Mouse (Mus musculus) E14TG2a.4 (cell line): Measurements from ENCODE around the gene Zc3h15.
"Not testable (repeated sequence)": the region's sequence is repeated elsewhere in the genome, so short reads cannot be mapped to it uniquely, and the experiment has no call there.

Experiments used
- H3K27me3 ChIP-seq: 2 replicates; pipeline ENCODE4 v1.6.1; 2014; ENCODE audit warnings: low read length, control low read depth; ENCODE audit not compliant: insufficient read depth
- H3K36me3 ChIP-seq: 2 replicates; pipeline ENCODE4 v1.6.1; 2014; ENCODE audit warnings: low read length, control low read depth; ENCODE audit not compliant: insufficient read depth
- H3K4me1 ChIP-seq: replicated peaks from 2 replicates; pipeline ENCODE4 v1.6.1; 2014; ENCODE audit warnings: low read depth, low read length, control low read depth
- H3K4me3 ChIP-seq: replicated peaks from 2 replicates; pipeline ENCODE4 v1.5.1; 2014; ENCODE audit warnings: mild to moderate bottlenecking, low read length
- H3K9me3 ChIP-seq: 2 replicates; pipeline ENCODE4 v1.6.1; 2014; ENCODE audit warnings: low read length, control low read depth
- CTCF ChIP-seq: conservative IDR thresholded peaks from 2 replicates; pipeline ENCODE4 v1.5.1; 2014; ENCODE audit warnings: low read length
- NANOG ChIP-seq: IDR thresholded peaks from 2 replicates; pipeline ENCODE4 v1.6.1; 2014; ENCODE audit warnings: borderline replicate concordance, low read length, mixed read lengths
- POU5F1 ChIP-seq: IDR thresholded peaks from 2 replicates; pipeline ENCODE4 v1.6.1; 2014; ENCODE audit warnings: low read length, borderline replicate concordance

Zc3h15 gene

DNA sequence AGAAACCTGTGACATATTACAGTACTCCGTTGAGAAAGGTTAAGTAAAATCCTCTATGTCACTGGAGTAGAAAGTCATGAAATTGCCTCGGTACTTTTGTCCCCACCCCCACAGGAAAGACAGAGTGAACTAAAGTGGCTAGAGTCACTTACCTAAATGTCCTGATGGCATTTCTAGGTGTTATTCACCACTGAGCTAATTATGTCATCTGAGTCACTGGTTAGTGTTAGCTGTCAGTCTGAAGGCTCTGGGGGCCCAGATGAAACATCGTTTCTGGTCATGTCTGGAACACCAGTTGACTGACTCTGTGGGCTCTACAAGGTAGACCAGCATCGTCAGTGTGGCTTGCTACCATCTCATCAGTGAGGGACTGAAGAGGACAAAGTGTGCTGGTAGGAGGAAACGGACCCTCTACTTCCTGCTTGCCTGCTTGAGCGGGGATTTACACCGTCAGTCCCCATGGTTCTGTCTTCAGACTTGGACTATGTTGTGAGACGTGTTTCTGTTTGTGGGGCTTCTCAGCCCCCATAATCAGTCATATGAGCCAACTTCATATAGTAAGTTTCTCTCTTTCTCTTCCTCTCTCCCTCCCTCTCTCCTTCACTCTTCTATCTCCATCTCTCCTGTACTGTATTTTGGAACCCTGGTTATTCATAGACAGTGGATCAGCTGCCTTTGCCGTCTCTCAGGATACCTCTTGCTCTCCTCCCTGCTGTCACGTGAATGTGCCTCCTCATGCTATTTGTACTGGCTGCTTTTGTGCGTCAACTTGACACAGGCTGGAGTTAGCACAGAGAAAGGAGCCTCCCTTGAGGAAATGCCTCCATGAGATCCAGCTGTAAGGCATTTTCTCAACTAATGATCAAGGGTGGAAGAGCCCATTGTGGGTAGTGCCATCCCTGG lies 51.4 kb downstream of the Zc3h15 start:
- H3K4me1 ChIP-seq = peaks cover 40% of the 10 kb centered on the region
- H3K36me3 ChIP-seq = no peaks in the 10 kb centered on the region
- no peaks in the 10 kb centered on the region for H3K9me3 ChIP-seq
- no peak overlapping the region for H3K4me3 ChIP-seq
- no peaks in the 10 kb centered on the region for H3K27me3 ChIP-seq
- TF ChIP-seq NANOG (no peak), POU5F1 (no peak), CTCF (no peak)

DNA sequence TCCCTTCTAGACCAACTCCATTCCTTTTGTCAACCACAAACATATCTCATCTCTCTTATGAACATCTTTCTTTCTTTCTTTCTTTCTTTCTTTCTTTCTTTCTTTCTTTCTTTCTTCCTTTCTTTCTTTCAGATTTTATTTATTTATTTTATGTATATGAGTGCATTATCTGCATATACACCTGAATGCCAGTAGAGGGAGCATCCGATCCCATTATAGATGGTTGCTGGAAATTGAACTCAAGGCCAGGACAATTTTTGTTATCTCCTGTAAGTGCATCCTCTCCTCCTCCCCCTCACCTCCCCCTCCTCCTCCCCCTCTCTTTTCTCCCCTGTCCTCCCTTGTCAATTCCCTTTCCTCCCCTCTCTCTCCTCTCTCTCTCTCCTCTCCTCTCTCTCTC lies 54.2 kb downstream of the Zc3h15 start:
- no peak for TF ChIP-seq POU5F1
- peak; percentile 47 for TF ChIP-seq CTCF
- no peak for TF ChIP-seq NANOG
- H3K9me3 ChIP-seq = no peaks in the 10 kb centered on the region
- no peak overlapping the region for H3K4me3 ChIP-seq
- H3K36me3 ChIP-seq = no peaks in the 10 kb centered on the region
- no peaks in the 10 kb centered on the region for H3K27me3 ChIP-seq
- peaks cover 23% of the 10 kb centered on the region for H3K4me1 ChIP-seq

DNA sequence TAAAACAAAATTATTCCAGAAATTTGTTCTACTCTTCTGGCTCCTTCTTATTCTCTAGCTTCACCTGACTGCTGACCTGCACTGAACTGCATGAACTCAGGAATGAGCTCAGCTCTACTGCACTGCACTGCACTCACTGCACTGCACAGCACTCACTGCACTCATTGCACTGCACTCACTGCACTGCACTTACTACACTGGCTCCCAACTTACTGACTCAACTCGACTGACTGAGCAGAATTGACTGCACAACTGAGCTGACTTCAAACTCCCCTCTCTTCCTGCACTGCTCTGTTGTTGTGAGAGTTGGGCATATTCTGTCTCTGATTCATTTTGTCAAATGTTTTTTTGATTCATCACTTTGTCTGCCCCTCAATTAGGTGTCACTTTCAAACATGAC lies 55.1 kb downstream of the Zc3h15 start:
- Histone ChIP-seq H3K4me1 (peaks cover 15% of the 10 kb centered on the region), H3K36me3 (no peaks in the 10 kb centered on the region), H3K27me3 (no peaks in the 10 kb centered on the region), H3K4me3 (no peak overlapping the region), H3K9me3 (no peaks in the 10 kb centered on the region)
- TF ChIP-seq NANOG = no peak
- no peak for TF ChIP-seq CTCF
- no peak for TF ChIP-seq POU5F1

DNA sequence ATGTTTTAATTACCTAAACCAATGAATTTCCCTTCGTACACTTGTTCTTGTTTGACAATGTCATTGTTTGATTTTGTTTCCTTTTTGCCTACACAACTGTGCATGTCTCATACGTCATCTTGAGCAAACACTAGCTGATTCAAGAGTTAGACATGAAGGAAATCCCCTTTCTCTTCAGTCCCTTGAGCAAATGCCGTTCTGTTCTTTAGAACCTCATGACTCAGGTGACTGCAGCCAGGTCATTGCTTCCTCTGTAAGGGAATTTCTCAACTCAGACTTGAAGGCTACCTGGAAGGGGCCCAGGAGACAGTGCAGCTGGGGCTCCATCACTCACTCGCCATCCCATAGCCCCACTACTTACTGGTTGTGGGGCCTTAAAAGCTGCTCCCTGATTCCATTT lies 56.4 kb downstream of the Zc3h15 start:
- TF ChIP-seq POU5F1 (no peak), NANOG (no peak), CTCF (no peak)

DNA sequence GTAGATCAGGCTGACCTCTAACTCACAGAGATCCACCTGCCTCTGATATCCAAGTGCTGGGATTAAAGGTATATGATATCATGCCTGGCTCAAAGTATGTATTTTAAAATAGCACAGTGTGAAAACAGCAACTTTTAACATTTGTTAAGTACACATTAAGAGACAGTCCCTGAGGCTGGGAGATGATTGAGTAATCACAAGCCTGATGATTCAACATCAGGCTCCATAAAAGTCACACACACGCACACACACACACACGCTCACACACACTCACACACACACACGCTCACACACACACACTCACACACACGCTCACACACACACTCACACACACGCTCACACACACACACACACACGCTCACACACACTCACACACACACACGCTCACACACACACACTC lies 58.2 kb downstream of the Zc3h15 start:
- no peak overlapping the region for H3K4me3 ChIP-seq
- H3K36me3 ChIP-seq = no peaks in the 10 kb centered on the region
- H3K4me1 ChIP-seq = peaks cover 6% of the 10 kb centered on the region; the same call in 1 of the 2 replicates
- no peaks in the 10 kb centered on the region for H3K27me3 ChIP-seq
- no peaks in the 10 kb centered on the region for H3K9me3 ChIP-seq
- no peak for TF ChIP-seq CTCF
- TF ChIP-seq NANOG = no peak
- no peak for TF ChIP-seq POU5F1

More for the DNA sequence above, 56.4 kb downstream of the Zc3h15 start:
- peaks cover 6% of the 10 kb centered on the region; the same call in 1 of the 2 replicates for H3K4me1 ChIP-seq
- no peaks in the 10 kb centered on the region for H3K36me3 ChIP-seq
- no peaks in the 10 kb centered on the region for H3K9me3 ChIP-seq
- no peaks in the 10 kb centered on the region for H3K27me3 ChIP-seq
- no peak overlapping the region for H3K4me3 ChIP-seq

DNA sequence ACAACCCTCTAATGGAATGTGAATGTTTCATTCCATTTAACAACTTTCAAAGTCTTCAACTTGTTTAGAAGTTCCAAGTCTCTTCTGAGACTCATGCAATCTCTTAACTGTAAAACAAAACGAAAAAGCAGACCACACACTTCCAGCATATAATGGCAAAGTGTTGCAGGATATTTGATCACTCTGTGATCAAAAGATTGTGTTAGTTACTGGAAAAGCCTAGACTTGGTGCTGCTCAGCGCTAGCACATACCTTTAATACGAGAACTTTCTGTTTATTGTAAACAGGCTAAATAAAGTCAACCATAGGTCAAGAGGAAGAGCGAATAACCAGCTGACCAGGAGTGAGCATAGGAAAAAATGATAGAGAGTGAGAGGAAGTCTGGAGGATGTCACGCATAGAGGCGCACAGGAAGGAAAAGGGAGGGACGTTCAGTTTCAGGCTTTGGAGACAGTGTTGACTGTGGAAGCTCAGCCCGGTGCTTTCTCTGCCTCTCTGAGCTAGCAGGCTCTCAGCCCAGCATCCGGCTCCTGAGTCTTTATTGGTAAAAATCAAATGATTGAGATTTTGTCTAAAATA lies 61.4 kb downstream of the Zc3h15 start:
- TF ChIP-seq CTCF (no peak), NANOG (no peak), POU5F1 (no peak)
- Histone ChIP-seq H3K4me3 (no peak overlapping the region), H3K4me1 (peaks cover 31% of the 10 kb centered on the region), H3K9me3 (no peaks in the 10 kb centered on the region), H3K36me3 (no peaks in the 10 kb centered on the region), H3K27me3 (no peaks in the 10 kb centered on the region)

DNA sequence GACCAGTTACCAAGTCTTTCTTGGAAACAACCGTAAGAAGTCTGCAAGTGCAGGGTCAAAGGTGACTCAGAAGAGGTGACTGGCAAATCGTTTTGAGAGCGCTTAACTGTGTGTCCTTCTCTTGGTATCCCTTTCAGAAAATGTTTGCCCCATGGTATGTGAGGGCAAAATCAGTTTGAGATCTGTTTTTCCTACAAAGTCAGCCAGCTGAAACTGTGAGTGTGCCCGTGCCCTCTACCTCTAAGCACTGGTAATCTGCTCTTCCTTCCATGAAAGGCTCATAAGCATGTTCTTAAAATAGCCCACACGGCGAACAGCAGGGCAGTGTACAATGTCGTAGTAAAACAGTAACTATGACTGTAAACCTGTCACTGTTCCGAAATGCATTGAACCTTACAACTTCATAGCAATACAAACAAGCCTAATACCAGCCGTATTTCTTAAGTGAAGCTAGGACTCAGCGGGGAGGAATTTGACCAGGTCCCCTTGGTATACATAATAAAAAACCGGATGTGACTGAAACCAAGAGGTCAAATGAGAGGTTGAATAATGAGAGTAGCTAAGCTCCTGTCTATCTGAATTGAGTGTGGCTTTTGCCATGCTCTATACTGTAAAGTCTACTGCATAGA lies 65.8 kb downstream of the Zc3h15 start:
- H3K9me3 ChIP-seq = no peaks in the 10 kb centered on the region
- no peak overlapping the region for H3K4me3 ChIP-seq
- TF ChIP-seq POU5F1 = no peak
- no peak for TF ChIP-seq CTCF
- no peak for TF ChIP-seq NANOG
- H3K36me3 ChIP-seq = no peaks in the 10 kb centered on the region
- H3K27me3 ChIP-seq = no peaks in the 10 kb centered on the region
- H3K4me1 ChIP-seq = peaks cover 60% of the 10 kb centered on the region

DNA sequence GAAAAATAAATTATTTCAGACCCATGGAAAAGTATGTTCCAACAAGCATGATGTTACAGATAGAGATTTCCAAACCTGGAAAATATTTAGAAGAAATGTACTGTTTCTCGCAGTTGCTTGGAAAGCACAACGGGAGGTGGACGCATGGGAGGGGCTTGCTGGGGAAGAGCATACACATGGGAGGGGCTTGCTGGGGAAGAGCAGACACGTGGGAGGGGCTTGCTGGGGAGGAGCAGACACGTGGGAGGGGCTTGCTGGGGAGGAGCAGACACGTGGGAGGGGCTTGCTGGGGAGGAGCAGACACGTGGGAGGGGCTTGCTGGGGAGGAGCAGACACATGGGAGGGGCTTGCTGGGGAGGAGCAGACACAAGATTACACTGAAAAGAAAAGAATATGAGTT lies 69.0 kb downstream of the Zc3h15 start:
- H3K4me3 ChIP-seq, H3K27me3 ChIP-seq, H3K9me3 ChIP-seq, H3K36me3 ChIP-seq: not testable (repeated sequence)
- H3K4me1 ChIP-seq = peaks cover 69% of the 10 kb centered on the region

DNA sequence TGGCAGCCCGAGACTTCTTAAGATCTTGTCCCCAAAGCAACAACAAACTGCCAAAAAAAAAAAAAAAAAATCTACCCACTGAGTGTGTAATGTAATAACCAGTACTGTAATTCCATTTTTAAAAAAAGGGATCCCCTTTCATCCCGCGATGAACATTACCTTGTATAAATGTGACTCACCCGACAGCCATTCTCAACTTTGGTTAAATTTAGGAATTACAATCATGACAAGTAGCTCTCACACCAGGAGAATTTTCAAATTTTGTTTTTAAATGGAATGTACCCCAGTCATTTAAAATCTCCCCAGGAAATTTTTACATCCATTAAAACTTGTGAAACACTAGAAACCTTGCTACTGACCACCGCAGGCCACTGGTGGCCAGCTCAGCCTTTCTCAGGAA lies 69.7 kb downstream of the Zc3h15 start:
- Histone ChIP-seq H3K9me3 (no peaks in the 10 kb centered on the region), H3K36me3 (no peaks in the 10 kb centered on the region), H3K4me1 (peaks cover 70% of the 10 kb centered on the region), H3K4me3 (no peak overlapping the region), H3K27me3 (no peaks in the 10 kb centered on the region)
- TF ChIP-seq CTCF (no peak), POU5F1 (no peak), NANOG (no peak)
